Mouse (Mus musculus): ENCODE measurements around the gene Snrpa1. TPM values are rescaled to one million over a fixed set of nuclear protein-coding genes. Genes with fewer than 3 reads are reported as not detected.

The Snrpa1 gene
- total and polyA plus RNA-seq, 3 experiments = 188 to 318 (median 260) TPM

DNA sequence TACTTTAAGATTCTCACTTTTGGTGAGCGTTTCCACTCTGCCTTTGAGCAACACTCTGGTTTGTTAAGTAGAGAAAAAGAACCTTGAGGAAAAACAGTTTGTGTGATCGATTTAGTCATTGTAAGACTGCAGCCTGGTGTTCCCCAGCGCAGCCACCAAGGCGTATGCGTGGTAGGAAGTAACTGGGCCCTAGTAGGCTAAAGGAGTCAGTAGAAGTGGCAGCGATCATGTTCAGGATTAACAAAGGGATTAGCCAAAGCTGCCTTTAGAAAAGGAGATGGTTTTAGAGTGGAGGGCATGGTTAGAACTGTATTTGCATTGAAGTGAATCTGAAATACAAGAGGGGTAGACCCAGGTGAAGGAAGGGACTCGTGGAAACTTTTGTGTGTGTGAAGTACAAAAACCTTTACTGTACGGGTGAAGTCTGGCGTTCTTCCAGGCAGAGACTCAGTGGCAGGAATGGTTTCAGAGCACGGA, 51.9 kb downstream of the Snrpa1 start:
- Histone ChIP-seq H3K4me1 (ENCODE audit: control insufficient read depth in 1 of 2, insufficient read depth in 2 of 2, low read length in 2 of 2) (peaks cover 5 to 34% of the 10 kb centered on the region in 2 experiments), H3K4me3 (ENCODE audit: control insufficient read depth in 1 of 2, insufficient read depth in 1 of 2, low read depth in 2 of 2, low read length in 2 of 2) (peak overlapping the region; percentile 54 to 84), H3K9me3 (replicated peaks; ENCODE audit: insufficient read depth, low read length) (no peaks in the 10 kb centered on the region), H3K79me2 (ENCODE audit: control insufficient read depth, insufficient read depth, low read length, poor library complexity) (peaks cover 26% of the 10 kb centered on the region), H3K9ac (ENCODE audit: control insufficient read depth, low read depth, low read length, poor library complexity, severe bottlenecking) (peak overlapping the region; percentile 80), H3K27ac (ENCODE audit: control insufficient read depth, low read depth, low read length) (no peak overlapping the region), H3K36me3 (ENCODE audit: control insufficient read depth in 1 of 2, insufficient read depth in 2 of 2, low read length in 2 of 2) (peaks cover 0 to 22% of the 10 kb centered on the region in 2 experiments; a peak in 2 of 4 replicates), H3K27me3 (ENCODE audit: control insufficient read depth in 1 of 2, insufficient read depth in 2 of 2, low read length in 2 of 2) (no peaks in the 10 kb centered on the region)
- DNase-seq (ENCODE audit: low read depth, low spot score) = no peak
- TF ChIP-seq MAZ (IDR thresholded peaks at IDR 0.05; ENCODE audit: low read depth, low read length) (no peak), ETS1 (IDR thresholded peaks at IDR 0.05; ENCODE audit: low read depth, low read length) (no peak), GATA1 (IDR thresholded peaks at IDR 0.05; ENCODE audit: low read depth, low read length) (no peak), ZKSCAN1 (IDR thresholded peaks at IDR 0.05; ENCODE audit: low read depth, low read length) (no peak), MAX (IDR thresholded peaks at IDR 0.05; ENCODE audit: low read length) (no peak)

- H3K4me3 ChIP-seq (ENCODE audit: control insufficient read depth in 1 of 2, insufficient read depth in 1 of 2, low read depth in 2 of 2, low read length in 2 of 2) = no peak overlapping the region; a peak in 1 of 4 replicates
- no peak overlapping the region for H3K27ac ChIP-seq (ENCODE audit: control insufficient read depth, low read depth, low read length)
- H3K9ac ChIP-seq (ENCODE audit: control insufficient read depth, low read depth, low read length, poor library complexity, severe bottlenecking) = no peak overlapping the region; the same call in 1 of the 2 replicates
Observed at GRCm38 (mm10) chr7:66111211-66111610, 52.4 kb downstream of the Snrpa1 start.

DNA sequence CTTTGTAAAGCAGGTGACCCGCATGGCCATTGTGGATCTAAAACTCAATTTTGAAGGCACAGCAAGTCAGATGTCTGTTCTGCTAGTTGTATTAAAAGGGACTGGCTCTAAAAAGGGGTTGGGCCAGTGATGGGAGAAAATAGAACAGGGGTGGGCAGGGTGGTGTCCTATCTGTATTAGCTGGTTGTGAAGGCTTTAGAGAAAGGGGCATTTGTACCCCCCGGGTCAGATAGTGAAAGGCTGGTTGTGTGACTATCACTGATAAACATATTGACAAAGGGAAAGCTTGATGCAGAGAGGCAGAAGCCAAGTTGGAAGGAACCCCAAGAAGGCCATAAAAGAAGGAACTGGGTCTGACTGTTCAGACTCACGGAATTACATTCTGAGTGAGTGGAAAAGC, 54.8 kb downstream of the Snrpa1 start:
- Histone ChIP-seq H3K36me3 (ENCODE audit: control insufficient read depth in 1 of 2, insufficient read depth in 2 of 2, low read length in 2 of 2) (peaks cover 0 to 43% of the 10 kb centered on the region in 2 experiments; a peak in 2 of 4 replicates), H3K9me3 (replicated peaks; ENCODE audit: insufficient read depth, low read length) (no peaks in the 10 kb centered on the region), H3K9ac (ENCODE audit: control insufficient read depth, low read depth, low read length, poor library complexity, severe bottlenecking) (no peak overlapping the region), H3K4me3 (ENCODE audit: control insufficient read depth in 1 of 2, insufficient read depth in 1 of 2, low read depth in 2 of 2, low read length in 2 of 2) (no peak overlapping the region), H3K27ac (ENCODE audit: control insufficient read depth, low read depth, low read length) (no peak overlapping the region), H3K27me3 (ENCODE audit: control insufficient read depth in 1 of 2, insufficient read depth in 2 of 2, low read length in 2 of 2) (no peaks in the 10 kb centered on the region), H3K79me2 (ENCODE audit: control insufficient read depth, insufficient read depth, low read length, poor library complexity) (peaks cover 32% of the 10 kb centered on the region), H3K4me1 (ENCODE audit: control insufficient read depth in 1 of 2, insufficient read depth in 2 of 2, low read length in 2 of 2) (peaks cover 14 to 48% of the 10 kb centered on the region in 2 experiments)
- TF ChIP-seq ETS1 (IDR thresholded peaks at IDR 0.05; ENCODE audit: low read depth, low read length) (no peak), EP300 (IDR thresholded peaks at IDR 0.05; ENCODE audit: low read depth in 1 of 2, low read length in 2 of 2) (peak in 1 of 2 experiments; percentile 12; a peak in 1 of 4 replicates), TAL1 (IDR thresholded peaks at IDR 0.05; ENCODE audit: low read length) (0 out of 2 replicates have a peak, but pooled peaks have one; percentile 7)
- no peak for DNase-seq (ENCODE audit: low read depth, low spot score)

More at GRCm38 (mm10) chr7:66111211-66111610, 52.4 kb downstream of the Snrpa1 start:
- H3K4me1 ChIP-seq (ENCODE audit: control insufficient read depth in 1 of 2, insufficient read depth in 2 of 2, low read length in 2 of 2) = peaks cover 6 to 37% of the 10 kb centered on the region in 2 experiments
- no peak for DNase-seq (ENCODE audit: low read depth, low spot score)
- H3K9me3 ChIP-seq (replicated peaks; ENCODE audit: insufficient read depth, low read length) = no peaks in the 10 kb centered on the region
- H3K36me3 ChIP-seq (ENCODE audit: control insufficient read depth in 1 of 2, insufficient read depth in 2 of 2, low read length in 2 of 2) = peaks cover 0 to 27% of the 10 kb centered on the region in 2 experiments; a peak in 2 of 4 replicates
- TF ChIP-seq ETS1 (IDR thresholded peaks at IDR 0.05; ENCODE audit: low read depth, low read length) (no peak), MAFK (IDR thresholded peaks at IDR 0.05; ENCODE audit: borderline replicate concordance, low read depth, low read length) (no peak), EP300 (IDR thresholded peaks at IDR 0.05; ENCODE audit: low read depth in 1 of 2, low read length in 2 of 2) (no peak), MYB (IDR thresholded peaks at IDR 0.05; ENCODE audit: low read depth, low read length) (no peak)
- peaks cover 30% of the 10 kb centered on the region for H3K79me2 ChIP-seq (ENCODE audit: control insufficient read depth, insufficient read depth, low read length, poor library complexity)
- H3K27me3 ChIP-seq (ENCODE audit: control insufficient read depth in 1 of 2, insufficient read depth in 2 of 2, low read length in 2 of 2) = no peaks in the 10 kb centered on the region
